ENCODE assay signal across 28 mouse cellular contexts in genomic region chr15:78081384-78081783, GRCm38 (mm10). TPM values are rescaled to one million over a fixed set of nuclear protein-coding genes. Genes with fewer than 3 reads are reported as not detected.
DNase-seq lines count a peak whose midpoint lies in the region; ATAC-seq lines count a peak whose summit lies in the region.
"Had no signal": no experiment of that assay in that cellular context is flagged by ENCODE, and none has a peak within 500 bp of the region (broad histone marks: within the 10 kb centered on the region; RNA-seq: fewer than 3 reads in every experiment).

No protein-coding gene starts in this region.

- no peak overlapping the region for H3K4me2 ChIP-seq in hindbrain, embryonic 16.5 days (ENCODE audit: low read length)
- H3K4me2 ChIP-seq: embryonic facial prominence, embryonic 12.5 days; embryonic facial prominence, embryonic 15.5 days; heart, embryonic 11.5 days had no signal

- H3K4me3 ChIP-seq in hindbrain, embryonic 10.5 days = no peak overlapping the region
- H3K4me3 ChIP-seq in hindbrain, embryonic 16.5 days (ENCODE audit: low read length) = no peak overlapping the region
- H3K4me3 ChIP-seq: embryonic facial prominence, embryonic 12.5 days; embryonic facial prominence, embryonic 15.5 days; gastrocnemius, adult 2 months had no signal

- H3K36me3 ChIP-seq in hindbrain, embryonic 10.5 days = no peaks in the 10 kb centered on the region
- no peaks in the 10 kb centered on the region for H3K36me3 ChIP-seq in hindbrain, embryonic 16.5 days (ENCODE audit: control insufficient read depth, insufficient read depth, low read length)
- H3K36me3 ChIP-seq: embryonic facial prominence, embryonic 12.5 days; embryonic facial prominence, embryonic 15.5 days had no signal

- ATAC-seq in hindbrain, embryonic 16.5 days = no peak
- ATAC-seq: forebrain, embryonic 14.5 days; forebrain, postnatal 0 days; intestine, postnatal 0 days had no signal

- H3K9ac ChIP-seq in hindbrain, embryonic 16.5 days (ENCODE audit: low read depth, low read length) = no peak overlapping the region
- H3K9ac ChIP-seq: embryonic facial prominence, embryonic 12.5 days; embryonic facial prominence, embryonic 15.5 days; forebrain, postnatal 0 days had no signal

- 0 out of 2 replicates have a peak overlapping the region, but pooled peaks have one; percentile 0 for H3K27ac ChIP-seq in hindbrain, embryonic 10.5 days
- no peak overlapping the region for H3K27ac ChIP-seq in hindbrain, embryonic 16.5 days (ENCODE audit: low read depth, low read length)
- H3K27ac ChIP-seq: embryonic facial prominence, embryonic 12.5 days; embryonic facial prominence, embryonic 15.5 days; gastrocnemius, adult 2 months had no signal

- H3K27me3 ChIP-seq in hindbrain, embryonic 10.5 days (ENCODE audit: insufficient read depth, poor library complexity, severe bottlenecking) = no peaks in the 10 kb centered on the region
- no peaks in the 10 kb centered on the region for H3K27me3 ChIP-seq in hindbrain, embryonic 16.5 days (replicated peaks; ENCODE audit: control insufficient read depth, insufficient read depth, low read length)
- H3K27me3 ChIP-seq: embryonic facial prominence, embryonic 12.5 days; embryonic facial prominence, embryonic 15.5 days had no signal

- peaks cover 41% of the 10 kb centered on the region for H3K4me1 ChIP-seq in hindbrain, embryonic 10.5 days (replicated peaks)
- H3K4me1 ChIP-seq in hindbrain, embryonic 16.5 days (ENCODE audit: control insufficient read depth, insufficient read depth, low read depth, low read length) = peaks cover 14% of the 10 kb centered on the region
- H3K4me1 ChIP-seq: embryonic facial prominence, embryonic 12.5 days; embryonic facial prominence, embryonic 15.5 days had no signal

- DNase-seq in cerebellum, adult 18-20 months = peak; percentile 44 to 52
- no peak for DNase-seq in cerebellum, postnatal 4 days (ENCODE audit: low spot score in 2 of 2)
- DNase-seq in hindbrain, embryonic 10.5 days (ENCODE audit: low spot score) = no peak
- DNase-seq in retina, postnatal 1 day = peak; percentile 25
- no peak for DNase-seq in retina, embryonic 14.5 days (ENCODE audit: low spot score)
- no peak for DNase-seq in adrenal gland, adult 18-20 months (ENCODE audit: low spot score in 2 of 2)
- DNase-seq: adrenal gland, adult 8-10 months; adrenal gland, postnatal 25 days; B cell, adult 2 months; forebrain, postnatal 0 days; gastrocnemius, adult 2 months; gastrocnemius, postnatal 14 days; heart, adult 11 months; kidney, adult 2 months had no signal

- H3K9me3 ChIP-seq in hindbrain, embryonic 10.5 days = no peaks in the 10 kb centered on the region
- H3K9me3 ChIP-seq in hindbrain, embryonic 16.5 days (ENCODE audit: control insufficient read depth, low read length) = no peaks in the 10 kb centered on the region
- H3K9me3 ChIP-seq: embryonic facial prominence, embryonic 12.5 days; embryonic facial prominence, embryonic 15.5 days had no signal

- WGBS in hindbrain, embryonic 10.5 days = 82% methylated on average over 7 of the region's 7 CpGs
- 73% methylated on average over 7 of the region's 7 CpGs for WGBS in hindbrain, embryonic 16.5 days

RNA-seq across cellular contexts. Expression of gene Cacng2, which starts 38.4 kb away (rescaled TPM):
- 0.24 and 0.92 TPM in 2 replicates for polyA plus RNA-seq in hindbrain, embryonic 10.5 days (2016; fragmentation: Nextera tagmentation; extraction: Ambion mirVana)
- 15.7 TPM in 2 replicates for polyA plus RNA-seq in hindbrain, embryonic 16.5 days (2015; fragmentation: Nextera tagmentation; extraction: Ambion mirVana)
- under 1 TPM; 0.29 to 0.40 TPM for total RNA-seq in adrenal gland, adult 18-20 months (2021)
- total RNA-seq: CH12.LX; common myeloid progenitor, adult 5-6 weeks; gastrocnemius, adult 2 months; gastrocnemius, postnatal 14 days; heart, adult 8-10 months; heart, postnatal 25 days; hematopoietic stem cell, adult 5-6 weeks; MEL had no signal
- polyA plus RNA-seq: heart, embryonic 14.5 days; heart, postnatal 0 days had no signal

Comparison
In these comparisons a context has a peak if more than half of its experiments do, and no peak if none do; other contexts are left out.
1. DNase-seq: peak in cerebellum, adult 18-20 months (2 of 2) and retina, postnatal 1 day (single experiment); none in cerebellum, postnatal 4 days (0 of 2), hindbrain, embryonic 10.5 days (single experiment), retina, embryonic 14.5 days (single experiment) and adrenal gland, adult 18-20 months (0 of 2).